Mouse (Mus musculus): Measurements from ENCODE around the gene B9d2.
A peak's percentile ranks its signal among the peaks of the same experiment; 100 is the strongest.

Gene B9d2

DNA sequence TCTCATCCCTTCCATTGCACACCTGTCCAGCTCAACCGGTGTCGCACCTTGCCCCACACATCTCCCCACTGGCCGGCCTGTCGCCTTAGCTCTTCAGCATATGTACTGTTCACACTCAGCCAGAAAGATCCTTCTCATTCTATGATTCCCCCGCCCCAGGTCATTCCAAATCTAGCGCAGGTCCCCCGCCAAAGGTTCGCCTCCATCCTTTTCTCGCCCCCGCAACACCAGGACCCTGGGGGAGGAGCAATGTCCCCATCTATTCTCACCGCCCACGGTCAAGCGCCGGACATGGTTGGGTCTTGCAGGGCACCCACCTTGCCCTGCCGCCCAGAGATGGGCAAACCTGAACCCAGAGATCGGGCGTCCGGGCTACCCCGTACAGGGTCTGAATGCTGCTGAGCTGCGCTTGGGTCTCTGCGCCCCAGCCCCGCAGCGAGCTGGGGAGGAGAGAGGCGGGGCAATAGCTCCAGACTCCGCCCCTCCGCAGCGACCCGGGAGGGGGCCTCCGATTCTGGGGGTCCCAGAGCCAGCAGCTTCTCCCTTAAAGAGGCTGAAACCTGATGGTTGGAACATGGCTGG, 5.8 kb upstream of the B9d2 start, which contains the start of gene Tmem91:
Gene Tmem91, minus strand, starts transcription at position 448 of the 582 bp plus-strand sequence.
- DNase-seq (ENCODE audit: low spot score), result no peak

DNA sequence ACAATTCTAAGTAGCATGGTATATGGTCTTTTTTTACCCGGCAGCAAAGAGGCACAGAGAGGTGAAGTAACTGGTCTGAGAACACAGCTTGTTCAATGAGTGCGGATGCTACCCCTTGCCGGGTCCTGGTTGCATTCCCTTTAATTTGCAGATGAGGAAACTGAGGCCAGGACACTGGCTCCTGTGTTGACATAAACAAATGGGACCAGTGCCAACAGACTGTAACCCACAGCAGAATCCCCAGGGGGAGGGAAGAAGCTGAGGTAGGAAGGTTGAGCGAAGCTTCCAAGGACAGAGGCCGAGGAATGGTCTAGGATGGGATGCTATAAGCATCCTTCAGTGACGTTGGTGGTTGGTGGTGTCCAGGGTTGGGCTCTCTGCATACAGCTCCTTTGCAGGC, 5.2 kb upstream of the B9d2 start:
- DNase-seq (ENCODE audit: low spot score), result no peak

DNA sequence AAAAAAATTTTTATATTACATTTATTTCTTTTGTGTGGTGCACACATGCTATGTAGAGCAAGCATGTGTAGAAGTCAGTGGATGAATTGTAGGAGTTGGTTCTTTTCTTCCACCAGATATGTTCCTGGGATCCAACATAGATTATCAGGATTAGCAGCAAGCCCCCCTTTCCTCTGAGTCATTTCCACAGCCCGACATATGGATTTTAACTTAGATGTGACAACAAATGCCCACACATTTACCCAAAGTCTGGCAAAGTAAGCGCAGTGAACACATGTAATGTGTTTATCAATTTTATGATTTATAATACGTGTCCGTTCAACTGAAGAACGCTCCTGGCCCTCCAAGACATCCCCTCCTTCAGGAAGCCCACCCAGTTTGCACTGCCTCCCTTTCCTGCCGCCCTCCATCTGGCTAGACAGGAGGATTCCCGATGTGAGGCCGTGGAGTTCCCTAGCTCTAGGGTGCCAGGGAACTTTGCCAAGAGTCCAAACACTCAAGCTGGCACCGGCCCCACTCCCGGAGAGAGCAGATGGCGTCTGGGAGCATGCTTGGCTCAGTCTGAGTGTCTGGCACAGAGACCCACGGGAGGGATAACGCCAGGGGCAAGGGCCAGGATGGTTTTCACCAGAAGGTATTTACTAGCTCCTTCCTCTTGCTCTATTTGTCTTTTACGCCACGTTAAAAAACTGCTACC, 4.3 kb upstream of the B9d2 start:
- peak; percentile 93 for DNase-seq (ENCODE audit: low spot score)

DNA sequence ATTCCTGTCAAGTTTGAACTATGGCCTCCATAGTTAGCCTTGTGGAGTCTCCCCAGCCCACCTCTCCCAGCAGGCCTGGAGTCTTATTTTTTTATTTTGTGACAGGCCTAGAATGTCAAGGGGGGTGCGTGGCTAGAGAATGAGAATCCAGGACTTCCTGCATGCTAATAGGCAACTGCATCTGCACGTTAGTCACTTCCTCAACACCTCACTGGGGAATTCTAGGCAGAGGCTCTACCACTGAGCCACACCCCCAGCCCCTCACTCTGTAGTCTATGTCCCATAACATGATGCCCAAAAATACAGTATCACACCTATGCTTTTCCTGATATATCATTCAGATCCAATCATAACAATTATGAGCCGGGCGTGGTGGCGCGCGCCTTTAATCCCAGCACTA, 3.6 kb upstream of the B9d2 start:
- no peak for DNase-seq (ENCODE audit: low spot score)

DNA sequence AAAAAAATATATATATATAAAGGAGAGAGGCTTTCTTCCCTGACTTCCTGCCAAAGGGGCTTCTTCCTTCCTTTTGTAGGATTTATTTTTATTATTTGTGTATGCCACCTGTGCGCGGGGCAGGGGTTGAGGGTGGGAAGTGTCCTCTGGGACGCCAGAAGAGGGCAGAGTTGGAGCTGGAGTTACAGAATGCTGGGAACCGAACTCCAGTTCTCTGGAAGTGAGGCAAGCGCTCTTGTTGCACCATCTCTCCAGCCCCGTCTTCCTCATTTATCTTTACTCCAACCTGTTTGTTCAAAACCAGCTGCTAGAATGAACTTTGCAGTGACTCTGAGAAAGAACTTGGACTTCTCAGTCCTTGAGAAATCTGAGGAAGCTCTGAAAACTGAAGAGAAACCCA, 609 bp upstream of the B9d2 start:
- peak; percentile 15 for DNase-seq (ENCODE audit: low spot score)

DNA sequence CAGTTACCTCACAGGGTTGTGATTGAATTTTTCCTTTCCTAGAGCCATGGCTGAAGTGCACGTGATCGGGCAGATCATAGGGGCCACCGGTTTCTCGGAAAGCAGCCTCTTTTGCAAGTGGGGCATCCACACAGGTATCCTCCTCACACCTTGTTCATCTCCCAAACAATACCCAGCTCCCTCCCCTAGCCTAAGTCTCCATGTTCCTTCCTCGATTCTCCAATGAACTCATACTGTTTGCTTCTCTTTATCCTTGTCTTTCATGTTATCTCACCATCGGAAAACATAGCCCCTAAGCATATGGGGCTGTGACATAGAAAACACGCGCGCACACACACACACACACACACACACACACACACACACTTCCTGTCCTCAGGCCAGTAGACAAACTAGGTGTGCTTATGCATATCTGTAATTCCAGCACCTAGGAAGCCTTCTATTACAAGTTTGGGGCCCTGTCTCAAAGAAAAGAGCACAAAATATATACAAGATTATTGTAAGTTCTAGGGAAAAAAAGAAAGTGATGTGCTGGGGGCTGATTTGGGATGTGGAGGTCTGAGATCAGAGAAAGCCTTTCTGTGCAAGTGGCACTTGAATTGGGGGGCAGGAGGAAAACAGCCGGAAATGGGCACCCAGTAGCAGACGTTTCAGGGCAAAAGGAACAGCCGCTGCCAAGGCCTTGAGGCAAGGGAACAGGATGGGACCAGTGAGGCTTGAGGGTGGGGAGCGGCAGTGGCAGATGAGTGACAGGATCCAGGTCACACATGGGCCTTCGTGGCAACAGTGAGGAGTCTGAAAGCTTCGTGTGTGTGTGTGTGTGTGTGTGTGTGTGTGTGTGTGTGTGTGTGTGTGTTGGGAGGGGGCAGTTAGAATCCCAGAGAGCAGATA, 1.0 kb downstream of the B9d2 start:
- DNase-seq (ENCODE audit: low spot score), result no peak

DNA sequence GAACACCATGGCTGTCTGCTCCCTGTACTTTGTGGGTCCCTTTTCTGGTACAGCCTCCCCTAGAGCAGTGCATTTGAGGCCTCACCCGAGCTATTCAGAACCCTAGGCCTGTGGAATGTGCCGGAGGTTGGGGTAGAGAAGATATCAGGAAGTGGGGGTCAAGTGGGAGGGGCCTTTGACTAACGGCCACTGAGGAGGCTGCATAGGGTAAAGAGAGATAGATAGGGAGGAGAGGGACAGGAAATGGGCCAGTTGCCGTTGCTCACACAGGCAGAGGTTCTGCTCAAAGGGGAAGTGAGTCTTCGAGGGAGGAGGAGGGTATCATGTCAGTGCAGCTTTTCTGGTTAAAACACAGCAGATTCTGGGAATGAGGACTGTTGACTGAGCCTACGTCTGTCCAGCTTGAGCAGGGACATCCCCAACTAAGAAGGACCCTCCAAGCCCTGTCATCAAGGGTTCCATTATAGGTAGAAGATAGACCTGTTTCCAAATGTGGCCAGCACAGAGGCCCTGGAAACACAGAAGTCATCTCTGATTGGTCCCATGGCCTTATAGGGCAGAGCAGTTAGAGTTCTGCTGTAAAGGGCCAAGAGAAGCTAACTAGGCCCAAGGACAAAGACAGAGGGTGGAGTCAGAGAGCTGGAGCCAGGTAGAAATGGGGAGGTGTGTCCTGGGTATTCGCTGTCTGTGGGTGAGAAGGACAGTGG, 3.0 kb downstream of the B9d2 start:
- no peak for DNase-seq (ENCODE audit: low spot score)

DNA sequence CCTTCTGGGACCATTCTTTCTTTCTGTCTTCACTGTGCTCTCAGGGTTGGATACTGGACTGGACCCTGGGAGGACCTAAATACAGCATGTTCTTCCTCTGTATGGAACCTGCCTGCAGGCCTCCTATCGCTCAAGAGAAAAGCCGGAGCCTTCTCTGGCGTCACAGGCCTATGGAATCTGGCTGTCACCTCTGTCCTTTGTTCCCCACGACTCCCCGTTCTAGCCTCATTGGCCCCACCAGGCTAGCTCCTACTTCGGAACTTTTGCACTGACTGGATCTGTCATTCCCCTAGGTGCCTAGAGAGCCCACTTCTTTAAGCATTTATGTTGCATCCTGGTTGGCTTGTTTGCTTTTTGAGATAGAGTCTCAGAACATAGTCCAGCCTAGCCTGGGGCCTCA, 4.1 kb downstream of the B9d2 start:
- no peak for DNase-seq (ENCODE audit: low spot score)

DNA sequence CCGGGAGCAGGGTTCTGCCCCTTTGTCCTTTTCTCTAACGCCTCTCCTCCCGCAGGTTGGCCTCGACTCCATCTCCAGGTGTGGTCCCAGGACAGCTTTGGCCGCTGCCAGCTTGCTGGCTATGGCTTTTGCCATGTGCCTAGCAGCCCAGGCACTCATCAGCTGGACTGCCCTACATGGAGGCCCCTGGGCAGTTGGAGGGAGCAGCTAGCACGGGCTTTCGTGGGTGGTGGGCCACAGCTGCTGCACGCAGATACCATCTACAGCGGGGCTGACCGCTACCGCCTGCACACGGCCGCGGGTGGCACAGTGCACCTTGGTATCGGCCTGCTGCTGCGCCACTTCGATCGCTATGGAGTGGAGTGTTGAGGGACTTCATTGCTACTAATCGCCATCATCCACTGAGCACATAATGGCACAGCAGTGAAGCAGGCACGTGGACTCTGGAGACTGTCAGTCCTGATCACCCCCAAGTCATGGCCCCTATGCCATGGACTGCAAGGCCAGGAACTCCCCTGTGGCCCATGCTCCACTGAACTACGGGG, 5.4 kb downstream of the B9d2 start:
- no peak for DNase-seq (ENCODE audit: low spot score)

DNA sequence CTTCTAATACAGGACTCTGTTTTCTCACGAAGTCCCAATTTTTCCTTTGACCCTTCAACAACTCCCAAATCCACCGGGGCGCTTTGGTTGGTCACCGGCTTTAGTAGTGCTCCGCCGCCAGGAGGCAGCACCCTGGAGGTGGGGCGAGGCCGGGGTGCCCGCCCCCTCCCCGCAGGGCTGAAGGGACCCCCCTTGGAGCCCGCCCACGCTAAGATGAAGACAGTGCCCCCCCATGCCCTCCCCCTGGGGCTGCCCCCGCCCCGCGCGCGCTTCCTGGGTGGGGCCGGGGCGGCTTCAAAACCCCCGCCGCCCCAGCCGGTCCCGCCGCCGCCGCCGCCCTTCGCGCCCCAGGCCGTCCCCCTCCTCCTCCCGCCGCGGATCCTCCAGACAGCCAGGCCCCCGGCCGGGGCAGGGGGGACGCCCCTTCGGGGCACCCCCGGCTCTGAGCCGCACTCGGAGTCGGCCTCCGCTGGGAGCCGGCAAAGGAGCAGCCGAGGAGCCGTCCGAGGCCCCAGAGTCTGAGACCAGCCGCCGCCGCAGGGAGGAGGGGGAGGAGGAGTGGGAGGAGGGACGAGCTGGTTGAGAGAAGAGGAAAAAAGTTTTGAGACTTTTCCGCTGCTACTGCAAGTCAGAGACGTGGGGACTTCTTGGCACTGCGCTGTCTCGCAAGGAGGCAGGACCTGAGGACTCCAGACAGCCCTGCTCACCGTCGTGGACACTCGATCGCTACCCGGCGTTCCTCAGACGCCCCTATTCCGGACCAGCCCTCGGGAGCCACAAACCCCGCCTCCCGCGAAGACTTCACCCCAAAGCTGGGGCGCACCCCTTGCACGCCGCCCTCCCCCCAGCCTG, 6.3 kb downstream of the B9d2 start, which contains the start of gene Tgfb1:
Gene Tgfb1, plus strand, starts transcription at position 323 of the 852 bp plus-strand sequence.
- DNase-seq (ENCODE audit: low spot score), result peak; percentile 61

DNA sequence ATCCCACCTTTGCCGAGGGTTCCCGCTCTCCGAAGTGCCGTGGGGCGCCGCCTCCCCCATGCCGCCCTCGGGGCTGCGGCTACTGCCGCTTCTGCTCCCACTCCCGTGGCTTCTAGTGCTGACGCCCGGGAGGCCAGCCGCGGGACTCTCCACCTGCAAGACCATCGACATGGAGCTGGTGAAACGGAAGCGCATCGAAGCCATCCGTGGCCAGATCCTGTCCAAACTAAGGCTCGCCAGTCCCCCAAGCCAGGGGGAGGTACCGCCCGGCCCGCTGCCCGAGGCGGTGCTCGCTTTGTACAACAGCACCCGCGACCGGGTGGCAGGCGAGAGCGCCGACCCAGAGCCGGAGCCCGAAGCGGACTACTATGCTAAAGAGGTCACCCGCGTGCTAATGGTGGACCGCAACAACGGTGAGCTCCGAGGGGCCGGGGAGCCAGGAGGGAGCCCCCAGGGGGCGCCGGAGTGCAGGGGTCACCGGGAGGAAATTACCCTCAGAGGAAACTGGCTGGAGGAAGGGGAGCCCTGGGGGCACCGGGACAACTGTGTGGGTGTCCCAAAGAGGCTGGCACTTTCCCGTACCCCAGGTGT, 7.3 kb downstream of the B9d2 start:
- peak; percentile 55 for DNase-seq (ENCODE audit: low spot score)

DNA sequence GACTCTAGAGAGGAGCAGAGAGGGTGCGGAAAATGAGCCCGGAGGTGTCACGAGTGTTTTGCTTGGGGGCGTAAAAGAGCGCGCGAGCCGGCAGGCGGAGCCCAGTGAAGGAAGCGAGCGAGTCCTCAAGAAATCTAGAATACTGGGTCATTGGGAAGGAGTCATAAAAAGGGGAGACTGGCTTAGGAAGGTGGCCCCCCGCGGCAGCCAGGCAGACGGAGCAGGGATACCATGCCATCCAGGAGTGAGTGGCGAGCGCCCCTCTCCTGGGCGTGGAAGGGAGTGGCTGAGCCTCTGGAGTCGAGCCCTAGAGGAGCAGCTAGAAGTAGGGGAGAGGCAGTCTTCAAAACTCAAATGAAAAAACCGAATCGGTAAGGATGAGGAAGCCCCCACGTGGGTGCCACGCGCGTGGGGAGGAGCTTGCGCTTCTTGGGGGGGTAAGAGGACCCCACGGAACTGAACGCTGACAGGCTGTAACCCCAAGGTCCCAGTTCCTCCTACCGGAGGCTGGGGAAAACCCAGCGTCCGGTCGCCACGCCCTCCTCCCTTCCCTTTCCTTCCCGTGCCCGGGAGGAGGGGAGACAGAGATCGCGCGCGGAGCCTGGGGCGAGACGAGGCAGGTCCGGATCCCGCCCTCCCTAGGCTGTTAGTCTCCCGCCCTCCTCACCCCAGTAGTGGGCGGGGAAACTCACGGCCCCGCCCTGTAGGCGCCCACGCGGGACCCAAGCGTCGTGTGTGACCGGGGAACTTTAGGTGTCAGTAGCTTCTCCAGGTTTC, 8.4 kb downstream of the B9d2 start:
- peak; percentile 81 for DNase-seq (ENCODE audit: low spot score)

DNA sequence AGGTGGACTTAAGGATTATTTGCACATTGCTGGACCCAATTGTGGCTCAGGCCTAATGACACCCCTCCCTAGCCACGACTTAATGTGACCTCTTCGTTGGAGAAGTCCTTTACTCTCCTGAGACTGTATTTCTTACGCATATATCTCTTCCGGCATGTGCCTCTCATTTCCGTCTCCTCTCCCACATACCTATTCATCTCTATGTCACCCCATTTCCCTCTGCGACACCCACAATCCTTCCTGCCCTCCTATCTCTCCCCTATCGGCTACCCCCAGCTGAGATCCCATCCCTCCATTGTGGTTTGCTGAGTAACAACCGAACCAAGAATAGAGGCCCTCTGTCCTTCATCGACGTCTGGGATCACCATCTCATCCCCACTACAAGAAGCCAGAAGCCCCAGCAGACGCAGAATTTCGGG, 9.0 kb downstream of the B9d2 start:
- no peak for DNase-seq (ENCODE audit: low spot score)

DNA sequence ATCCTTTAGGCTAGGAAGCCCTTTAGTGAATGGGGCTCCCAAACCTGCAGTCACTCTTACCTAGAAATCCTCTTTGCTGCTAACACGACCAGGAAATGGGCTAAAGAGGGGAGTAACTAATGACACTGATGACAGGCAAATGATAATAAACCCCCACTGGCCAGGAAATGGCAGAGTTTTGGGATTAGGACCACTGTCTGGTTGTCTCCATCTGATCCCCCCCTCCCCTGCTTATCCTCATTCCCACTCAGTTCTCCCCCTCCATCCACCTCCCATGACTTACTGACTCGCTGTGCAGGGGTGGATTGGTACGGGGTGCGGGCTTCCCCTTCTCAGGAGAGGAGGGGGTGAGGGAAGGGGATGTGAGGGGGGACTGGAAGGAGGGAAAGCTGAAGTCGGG, 9.5 kb downstream of the B9d2 start:
- no peak for DNase-seq (ENCODE audit: low spot score)

DNA sequence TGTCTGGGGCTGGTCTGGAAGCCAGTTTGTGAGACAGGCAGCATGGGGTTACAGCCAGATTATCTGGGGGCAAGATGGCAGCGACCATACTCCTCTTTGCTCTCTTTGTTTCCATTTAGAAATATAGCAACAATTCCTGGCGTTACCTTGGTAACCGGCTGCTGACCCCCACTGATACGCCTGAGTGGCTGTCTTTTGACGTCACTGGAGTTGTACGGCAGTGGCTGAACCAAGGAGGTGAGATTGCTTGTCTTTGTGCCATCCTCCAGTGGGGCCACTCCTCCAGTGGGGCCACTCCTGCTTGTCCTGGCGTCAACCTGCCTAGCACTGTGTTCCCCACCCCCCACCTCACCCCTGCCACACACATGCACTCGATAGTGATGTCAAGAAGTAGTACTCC, 13.5 kb downstream of the B9d2 start:
- no peak for DNase-seq (ENCODE audit: low spot score)

DNA sequence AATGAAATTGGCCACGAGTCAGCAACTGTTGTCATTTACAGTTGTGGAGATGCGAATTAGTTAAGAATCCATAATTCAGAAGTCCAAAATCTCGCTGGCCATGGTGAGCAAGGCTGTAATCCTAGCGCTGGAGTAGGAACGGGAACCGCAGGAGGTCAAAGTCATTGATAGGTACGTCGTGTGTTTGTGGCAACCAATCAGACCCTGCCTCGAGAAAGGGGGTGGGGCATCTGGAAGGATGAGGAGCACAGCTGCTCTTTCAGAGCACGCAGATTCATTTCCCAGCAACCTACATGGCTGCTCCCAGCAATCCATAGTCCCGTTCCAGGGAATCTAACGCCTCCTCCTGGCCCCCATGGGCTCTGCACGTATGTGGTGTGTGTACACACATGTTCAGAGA, 19.3 kb downstream of the B9d2 start:
- DNase-seq (ENCODE audit: low spot score), result no peak

DNA sequence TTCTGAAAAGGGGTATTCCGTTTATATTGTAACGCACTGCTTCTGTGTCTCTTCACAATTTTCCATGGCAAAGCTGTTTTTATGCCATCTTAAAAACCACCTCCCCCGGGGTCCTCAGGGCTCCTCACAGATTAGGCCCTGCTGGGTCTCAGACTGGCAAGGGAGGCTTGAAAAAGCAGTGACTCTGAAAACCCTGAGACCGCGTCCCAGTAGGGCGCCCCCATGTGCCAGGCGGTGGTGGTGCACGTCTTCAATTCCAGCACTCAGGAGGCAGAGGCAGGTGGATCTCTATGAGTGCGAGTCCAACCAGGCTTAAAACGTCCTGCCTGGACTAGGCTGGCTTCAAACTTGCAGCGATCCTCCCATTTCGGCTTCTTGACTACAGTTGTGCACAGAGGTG, 20.2 kb downstream of the B9d2 start:
- DNase-seq (ENCODE audit: low spot score), result no peak

DNA sequence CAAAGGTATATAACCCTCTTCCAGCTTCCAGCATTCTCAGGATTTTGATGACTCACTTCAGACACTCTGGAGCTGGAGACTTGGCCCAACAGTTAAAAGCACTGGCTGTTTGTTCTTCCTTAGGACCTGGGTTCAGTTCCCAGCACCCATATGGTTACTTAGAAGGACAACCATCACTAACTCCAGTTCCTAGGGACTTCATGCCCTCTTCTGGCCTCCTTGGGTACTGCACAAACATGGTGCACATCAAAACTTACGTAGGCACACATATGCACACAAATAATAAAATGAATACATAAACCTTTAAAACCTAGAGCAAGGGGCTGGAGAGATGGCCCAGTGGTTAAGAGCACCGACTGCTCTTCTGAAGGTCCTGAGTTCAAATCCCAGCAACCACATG, 21.8 kb downstream of the B9d2 start:
- no peak for DNase-seq (ENCODE audit: low spot score)

DNA sequence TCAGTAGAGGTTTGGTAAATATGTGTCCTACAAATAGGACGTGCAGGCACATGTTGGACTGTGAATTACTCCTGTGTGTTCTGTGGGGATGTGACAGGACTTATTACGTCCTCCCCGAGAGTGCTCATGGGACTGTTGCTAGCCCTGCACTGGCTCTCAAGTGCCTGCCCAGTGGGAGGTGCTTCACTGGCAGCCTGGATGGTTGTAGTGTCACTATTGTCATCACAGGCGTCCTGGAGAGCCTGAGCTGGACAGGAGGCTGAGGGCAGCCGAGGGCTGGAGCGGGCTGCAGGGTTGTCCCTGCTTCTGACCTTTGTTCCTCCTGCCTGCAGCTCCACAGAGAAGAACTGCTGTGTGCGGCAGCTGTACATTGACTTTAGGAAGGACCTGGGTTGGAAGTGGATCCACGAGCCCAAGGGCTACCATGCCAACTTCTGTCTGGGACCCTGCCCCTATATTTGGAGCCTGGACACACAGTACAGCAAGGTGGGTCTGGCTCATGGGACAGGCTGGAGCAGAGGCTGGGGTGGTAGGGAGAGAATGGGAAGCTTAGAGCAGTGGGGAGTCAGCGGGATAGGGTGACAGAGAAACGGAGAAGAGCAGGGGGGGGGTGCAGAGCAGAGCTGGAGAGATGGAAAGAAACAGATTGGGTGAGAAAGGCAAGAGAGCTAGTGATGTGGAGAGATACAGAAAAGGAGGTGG, 23.4 kb downstream of the B9d2 start:
- DNase-seq (ENCODE audit: low spot score), result no peak
